Mouse (Mus musculus) lung, postnatal 25 days (tissue): ENCODE results near the gene Fam50b.

Source experiments
- DNase-seq: peaks from one replicate; pipeline ENCODE4 v3.0.0; 2022; ENCODE audit warnings: low spot score

Fam50b gene

DNA sequence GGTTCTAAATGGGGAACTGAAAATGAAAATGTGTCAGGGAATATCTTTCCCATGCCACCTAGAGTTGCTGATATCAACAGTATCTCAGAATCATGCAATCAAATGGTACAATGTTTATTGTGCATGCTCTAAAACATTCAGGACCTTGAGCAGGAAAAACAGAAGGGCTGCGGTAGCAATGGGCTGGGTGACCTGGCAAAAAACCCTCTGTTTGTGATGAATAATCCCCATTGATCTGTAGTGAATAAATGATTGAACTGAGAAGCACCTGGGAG lies 4.0 kb downstream of the Fam50b start:
- DNase-seq: no peak

DNA sequence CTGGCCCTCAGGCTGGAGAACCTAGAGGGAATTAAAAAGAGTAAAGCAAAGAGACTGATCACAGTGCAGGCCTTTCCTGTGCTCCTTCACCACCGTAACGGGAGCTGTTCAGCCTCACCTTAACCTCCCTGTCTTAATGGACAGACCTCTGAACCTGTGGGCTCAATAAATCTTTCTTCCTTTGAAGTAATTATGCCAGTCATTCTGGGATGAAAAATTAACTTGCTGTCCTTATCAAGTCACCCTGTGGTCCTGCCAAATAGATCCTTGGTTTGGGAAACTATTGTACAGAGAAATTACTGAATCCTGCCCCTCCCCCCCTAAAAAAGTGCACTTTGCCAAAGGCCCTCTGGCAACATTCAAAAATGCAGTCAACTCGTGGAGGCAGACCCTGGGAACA lies 4.4 kb downstream of the Fam50b start:
- DNase-seq: no peak

DNA sequence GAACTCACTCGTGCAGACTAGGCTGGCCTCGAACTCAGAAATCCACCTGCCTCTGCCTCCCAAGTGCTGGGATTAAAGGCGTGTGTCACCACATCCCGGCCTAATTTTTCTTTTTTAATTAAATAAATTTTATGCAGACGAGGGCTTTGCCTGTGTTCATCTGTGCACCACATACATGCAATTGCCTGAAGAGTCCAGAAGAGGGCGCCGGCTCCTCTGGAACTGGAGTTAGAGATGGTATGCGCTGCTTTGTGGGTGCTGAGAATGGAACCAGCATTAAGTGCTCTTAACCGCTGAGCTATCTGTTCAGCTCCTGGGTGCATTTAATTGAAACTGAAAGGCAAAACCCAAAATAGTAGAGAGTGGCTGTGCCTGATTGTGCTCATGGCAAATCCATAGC lies 6.6 kb downstream of the Fam50b start:
- DNase-seq: no peak

DNA sequence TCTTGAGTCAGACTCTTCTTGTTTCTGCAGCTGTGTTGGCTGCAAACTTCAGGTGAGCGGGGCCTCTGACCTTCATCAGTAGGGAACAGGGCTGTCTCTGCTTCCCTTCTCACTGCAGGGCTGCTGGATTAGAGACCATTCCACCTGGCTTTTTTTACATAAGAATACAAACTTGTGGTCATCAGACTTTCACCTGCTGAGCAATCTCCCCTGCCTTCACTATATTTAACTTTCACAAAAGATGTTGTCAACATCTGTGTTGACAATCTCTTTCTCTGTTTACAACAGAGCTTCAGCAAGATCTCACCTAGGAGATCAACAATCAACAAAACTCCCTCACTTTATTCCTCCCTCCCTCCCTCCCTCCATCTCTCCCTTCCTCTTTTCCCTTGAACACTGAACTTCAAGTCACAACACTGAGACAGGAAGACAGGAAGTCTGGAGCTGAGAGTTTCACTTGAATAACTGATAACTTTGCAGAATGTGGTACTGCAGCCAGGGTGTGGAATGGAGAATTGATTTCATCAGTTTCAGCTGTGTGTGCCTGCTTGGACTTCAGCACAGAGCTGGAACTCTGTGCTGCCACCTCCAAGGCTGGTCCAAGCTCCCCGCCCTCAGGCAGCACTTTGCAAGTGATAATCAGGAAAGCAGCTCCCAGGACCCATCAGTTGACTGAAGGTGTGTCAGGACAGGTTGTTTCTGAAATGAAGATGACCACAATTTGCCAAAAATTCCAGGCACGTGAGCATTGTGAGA lies 7.3 kb downstream of the Fam50b start:
- no peak for DNase-seq

DNA sequence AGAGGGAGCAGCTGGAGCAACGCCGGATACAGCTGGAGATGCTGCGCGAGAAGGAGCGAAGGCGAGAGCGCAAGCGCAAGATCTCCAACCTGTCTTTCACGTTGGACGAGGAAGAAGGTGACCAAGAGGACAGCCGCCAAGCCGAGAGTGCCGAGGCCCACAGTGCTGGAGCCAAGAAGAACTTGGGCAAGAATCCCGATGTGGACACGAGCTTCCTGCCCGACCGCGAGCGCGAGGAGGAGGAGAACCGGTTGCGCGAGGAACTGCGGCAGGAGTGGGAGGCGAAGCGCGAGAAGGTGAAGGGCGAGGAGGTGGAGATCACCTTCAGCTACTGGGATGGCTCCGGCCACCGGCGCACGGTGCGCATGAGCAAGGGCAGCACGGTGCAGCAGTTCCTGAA lies 12.2 kb downstream of the Fam50b start:
- DNase-seq: no peak

DNA sequence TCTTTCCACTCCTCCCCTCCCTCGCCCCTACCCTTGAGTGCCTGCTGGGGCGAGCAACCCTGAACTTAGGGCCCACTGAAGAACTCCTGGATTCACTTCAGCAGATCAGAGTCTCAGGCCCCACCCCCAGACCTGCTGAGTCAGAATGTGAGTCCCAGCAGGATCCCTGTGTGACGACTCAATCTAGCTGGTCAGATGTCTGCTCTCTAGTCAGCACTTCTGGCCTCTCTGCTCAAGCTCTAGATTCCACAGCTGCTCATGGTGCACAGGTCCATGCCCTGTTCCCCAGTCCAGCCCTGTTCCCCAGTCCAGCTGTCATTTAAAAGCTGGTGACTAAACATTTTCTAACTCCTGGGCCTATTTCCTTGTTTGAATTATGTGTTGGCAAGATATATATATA lies 13.9 kb downstream of the Fam50b start:
- DNase-seq: no peak

DNA sequence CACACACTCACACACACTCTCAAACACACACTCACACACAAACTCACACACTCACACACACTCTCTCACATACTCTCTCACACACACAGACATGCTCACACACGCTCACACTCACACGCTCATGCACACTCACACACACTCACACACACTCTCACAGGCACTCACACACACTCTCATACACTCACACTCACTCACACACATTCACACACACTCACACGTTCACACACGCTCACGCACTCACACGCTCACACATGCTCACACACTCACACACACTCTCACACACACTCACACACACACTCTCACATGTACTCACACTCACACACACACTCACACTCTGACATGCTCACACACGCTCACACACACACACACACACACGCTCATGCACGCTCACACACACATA lies 24.6 kb downstream of the Fam50b start:
- no peak for DNase-seq

DNA sequence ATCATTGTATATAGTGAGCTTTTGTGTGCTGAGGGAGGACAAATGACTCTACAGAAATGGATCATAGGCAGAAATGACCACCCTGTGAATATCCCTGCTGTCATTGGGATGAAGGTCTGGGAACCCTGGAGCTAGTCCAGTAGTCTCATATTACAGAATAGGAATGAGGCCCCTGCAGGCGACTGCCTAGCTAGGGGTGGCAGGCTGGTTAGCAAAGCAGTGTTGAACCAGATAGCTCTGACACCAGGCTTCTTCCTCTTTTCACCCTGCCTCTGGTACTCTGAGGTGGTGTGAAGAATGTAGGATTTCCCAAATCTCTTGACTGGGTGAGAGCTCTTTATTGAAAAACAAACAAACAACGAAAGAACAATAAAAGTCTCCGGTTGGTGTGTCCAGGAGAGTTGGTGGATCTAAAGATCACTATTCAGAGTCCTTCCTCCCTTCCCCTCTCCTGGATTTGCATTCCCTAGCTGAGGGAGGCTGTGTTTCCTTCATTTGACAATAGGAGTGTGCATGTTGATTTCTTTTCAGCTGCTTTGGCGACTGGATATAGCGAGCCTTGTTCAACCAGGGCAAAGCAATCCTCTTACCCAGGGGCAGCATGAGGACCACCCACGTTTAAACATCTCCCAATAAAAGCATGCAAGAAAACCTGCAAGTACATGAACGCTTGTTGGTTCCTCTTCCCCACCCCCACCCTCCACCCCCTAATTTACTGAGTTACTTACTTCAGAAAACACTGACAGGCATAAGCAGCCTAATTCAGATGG lies 26.1 kb downstream of the Fam50b start:
- DNase-seq: no peak

DNA sequence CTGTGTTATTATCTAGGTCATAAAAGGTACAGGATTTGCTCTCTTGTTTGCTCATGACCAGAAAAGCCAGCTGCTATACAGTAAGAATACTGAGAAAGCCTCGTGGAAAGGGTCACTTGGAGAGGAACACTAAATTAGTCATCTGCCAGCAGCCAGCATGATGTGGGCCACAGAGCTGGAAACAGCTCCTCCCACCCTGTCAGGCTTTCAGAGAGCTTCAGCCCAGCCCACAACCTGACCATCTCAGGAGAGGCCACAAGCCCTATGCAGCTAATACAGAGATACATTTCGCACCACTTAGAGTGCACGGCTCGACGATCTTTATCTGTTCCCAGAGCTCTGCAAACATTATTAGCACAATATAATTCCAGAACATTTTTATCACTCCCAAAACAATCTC lies 27.5 kb downstream of the Fam50b start:
- DNase-seq: no peak

DNA sequence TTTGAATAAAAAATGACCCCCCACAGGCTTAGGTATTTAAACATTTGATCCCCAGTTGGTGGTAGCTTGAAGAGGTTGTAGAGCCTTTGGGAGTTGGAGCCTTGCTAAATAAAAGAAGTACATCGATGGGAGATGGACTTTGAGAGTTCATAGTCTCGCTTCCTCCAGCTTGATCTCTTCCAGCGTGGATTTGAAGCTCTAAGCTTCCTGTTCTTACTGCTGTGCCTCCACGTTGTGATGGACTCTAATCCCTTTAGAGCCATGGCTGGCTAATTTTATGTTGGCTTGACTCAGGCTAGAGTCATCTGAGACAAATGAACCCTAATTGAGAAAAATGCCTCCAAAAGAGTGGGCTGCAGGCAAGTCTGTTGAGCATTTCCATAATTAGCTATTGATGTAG lies 28.2 kb downstream of the Fam50b start:
- DNase-seq: no peak

DNA sequence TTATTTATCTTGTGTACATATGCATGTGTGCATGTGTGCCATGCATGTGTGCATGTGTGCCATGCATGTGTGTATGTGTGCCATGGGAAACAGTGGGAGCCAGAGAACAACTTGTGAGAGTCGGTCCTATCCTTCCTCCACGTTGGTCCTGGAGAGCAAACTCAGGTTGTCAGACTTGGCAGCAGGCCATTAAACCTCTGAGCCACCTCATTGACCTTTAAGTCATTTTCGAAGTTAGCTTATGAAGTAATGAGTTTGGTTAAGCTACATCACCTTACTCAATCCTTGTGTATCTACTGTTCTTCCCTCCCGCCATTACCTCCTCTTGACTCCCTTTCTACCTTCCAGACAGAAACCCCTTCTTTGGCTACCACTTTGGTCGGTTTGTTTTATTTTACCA lies 30.6 kb downstream of the Fam50b start:
- DNase-seq: no peak

DNA sequence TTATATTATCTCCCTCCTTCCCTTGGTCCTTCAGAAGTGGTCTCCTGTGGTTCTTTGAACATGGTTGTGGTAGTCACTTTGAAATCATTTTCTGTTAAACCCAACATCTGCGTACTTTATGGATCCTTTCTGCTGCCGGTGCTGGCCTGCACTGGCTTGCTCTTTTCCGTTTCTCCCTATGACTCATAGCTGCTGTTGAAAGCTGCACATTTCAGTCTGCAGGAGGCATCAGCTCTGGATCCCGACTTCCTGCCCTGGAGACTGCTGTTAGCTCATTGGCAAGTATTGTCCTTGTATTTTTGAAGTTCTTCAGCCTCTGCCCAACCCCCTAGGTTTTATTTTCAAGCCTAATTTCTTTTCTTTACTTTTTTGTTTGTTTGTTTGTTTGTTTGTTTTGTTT lies 31.9 kb downstream of the Fam50b start:
- peak; percentile 14 for DNase-seq

DNA sequence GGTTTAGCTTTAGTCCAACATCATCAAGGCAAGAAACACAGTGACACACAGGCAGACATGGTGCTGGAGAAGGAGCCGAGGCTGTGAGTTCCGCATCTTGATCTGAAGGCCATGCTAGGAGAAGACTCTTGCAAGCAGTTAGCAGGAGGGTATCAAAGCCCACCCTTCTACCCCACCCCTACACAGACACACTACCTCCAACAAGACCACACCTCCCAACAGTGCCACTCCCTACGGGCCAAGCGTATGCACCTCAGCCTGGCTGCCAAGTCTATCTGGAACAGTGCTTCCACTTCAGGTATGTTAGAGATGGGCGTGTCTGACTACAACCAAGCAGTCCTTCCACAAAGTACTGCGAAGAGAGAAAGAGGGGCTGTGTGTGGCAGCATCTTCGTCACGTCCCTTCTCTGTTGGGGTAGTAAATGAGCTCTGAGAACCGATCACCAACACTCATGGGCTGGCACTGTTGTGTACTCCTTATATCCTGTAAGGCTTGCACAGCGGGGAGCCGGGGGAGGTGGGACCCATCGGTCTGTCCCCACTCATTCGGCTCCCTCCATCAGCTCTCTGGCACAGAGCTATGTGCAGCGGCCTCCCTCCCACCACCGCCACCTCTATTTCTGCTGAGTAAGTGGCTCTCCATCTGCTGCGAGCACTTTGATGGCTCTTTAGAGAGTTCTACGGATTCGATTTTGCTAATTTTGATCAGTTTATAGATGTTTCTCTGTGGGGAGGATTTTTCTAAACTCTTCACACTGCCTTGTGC lies 33.1 kb downstream of the Fam50b start:
- no peak for DNase-seq

DNA sequence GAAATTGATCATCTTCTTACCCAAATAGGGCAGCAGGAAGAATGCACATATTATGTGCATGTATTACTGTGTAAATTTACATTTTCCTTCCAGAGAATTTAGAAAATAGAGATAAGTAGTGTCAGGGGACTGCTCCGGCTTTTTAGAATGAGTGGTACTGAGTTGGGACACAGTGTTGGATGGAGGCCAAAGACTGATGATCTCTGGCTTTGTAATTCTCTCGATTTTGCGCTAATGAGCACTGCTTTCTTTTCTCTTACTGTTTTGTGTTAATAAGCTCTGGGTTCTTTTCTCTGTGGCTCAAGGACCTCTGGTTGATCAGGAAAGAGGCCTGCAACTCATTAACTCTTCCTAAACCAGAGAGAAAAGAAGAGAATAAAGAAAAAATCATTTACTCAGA lies 42.1 kb downstream of the Fam50b start:
- DNase-seq: no peak

DNA sequence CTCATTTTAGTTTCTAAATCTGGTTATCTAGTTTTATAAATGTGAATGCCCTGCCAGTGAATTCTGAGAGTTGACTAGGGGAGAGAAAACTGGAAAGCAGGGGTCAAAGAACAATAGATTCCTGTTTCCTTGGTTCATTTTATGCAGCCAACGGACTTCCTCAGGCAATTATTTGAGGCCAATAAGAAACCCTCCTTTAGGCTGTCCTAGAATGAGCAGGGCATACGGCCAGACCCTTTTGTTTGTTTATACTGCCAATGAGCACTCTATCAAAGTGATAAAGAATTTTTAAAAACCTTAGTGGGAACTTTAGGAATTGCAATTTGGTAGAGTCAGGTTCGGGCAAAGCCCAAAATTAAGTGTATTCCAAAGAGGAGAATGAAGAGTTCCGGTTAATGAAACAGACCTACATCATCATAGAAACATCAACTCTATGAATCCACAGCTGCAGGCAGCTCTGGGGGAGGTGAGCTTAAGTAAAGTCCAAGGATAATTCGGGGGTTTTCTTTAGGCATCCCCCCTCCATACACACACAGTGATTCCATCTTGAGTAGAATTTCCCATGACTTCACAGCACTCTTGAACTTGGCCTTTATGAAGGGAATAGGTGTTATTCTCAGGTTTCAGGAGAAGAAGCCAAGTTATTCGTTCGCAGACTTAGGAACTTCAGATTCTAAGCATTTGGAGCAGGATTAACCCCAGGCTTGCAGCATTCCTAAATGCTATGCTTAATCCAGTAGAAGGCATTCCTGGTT lies 46.4 kb downstream of the Fam50b start:
- peak; percentile 49 for DNase-seq

DNA sequence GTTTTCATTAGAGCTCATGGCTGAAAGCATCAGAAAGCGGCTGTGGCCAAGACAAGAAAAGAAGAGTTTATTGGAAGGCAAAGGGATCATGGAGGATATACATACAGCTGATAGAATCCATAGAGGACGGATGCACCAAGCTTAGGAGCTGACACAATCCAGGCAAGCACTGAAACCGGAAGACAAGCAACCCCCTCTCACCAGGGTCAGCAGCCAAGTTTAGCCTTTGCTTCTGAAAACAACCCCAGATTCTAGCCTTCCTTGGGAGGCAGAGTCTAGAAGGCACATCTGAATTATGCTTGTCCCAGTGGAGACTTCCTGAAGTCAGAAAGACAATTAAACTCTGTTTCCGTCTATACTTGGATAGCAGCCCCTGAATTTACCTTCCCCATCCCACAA lies 47.0 kb downstream of the Fam50b start:
- no peak for DNase-seq

DNA sequence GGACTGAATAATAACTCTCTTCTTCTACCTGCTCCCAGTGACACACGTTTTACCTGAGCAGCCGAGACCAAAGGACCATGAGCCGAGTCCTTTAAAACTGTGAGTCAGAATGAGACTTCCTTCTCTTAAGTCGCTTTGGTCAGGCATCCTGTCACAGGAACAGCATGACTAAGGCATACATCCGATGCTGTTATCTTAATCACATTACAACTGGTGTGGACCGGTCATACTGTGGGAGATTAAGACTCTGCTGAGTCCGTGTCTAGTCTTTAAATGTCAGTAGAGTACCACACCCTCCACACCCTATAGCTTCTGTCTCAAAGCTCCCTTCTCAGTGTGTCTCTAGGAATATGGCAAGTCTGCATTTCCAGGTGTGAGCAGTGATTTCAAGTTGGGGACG lies 50.2 kb downstream of the Fam50b start:
- DNase-seq: no peak

DNA sequence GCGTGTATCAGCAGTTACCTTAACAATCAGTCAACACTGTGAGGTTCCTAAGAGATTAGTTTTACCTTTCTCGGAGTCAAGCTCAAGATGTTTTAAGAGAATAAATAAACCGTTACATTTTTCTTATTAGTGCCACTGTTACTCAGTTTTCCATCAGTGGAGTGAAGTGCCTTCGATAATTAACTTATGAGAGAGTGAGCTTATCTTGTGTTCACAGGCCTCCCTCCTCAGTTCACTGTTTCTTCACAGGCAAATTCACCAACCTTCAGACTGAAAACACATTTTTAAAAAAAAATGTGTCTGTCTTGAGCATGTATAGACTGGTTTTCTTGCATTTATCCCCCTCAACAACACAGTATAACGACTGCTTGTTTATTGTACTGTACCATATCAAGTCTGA lies 52.0 kb downstream of the Fam50b start:
- DNase-seq: no peak

DNA sequence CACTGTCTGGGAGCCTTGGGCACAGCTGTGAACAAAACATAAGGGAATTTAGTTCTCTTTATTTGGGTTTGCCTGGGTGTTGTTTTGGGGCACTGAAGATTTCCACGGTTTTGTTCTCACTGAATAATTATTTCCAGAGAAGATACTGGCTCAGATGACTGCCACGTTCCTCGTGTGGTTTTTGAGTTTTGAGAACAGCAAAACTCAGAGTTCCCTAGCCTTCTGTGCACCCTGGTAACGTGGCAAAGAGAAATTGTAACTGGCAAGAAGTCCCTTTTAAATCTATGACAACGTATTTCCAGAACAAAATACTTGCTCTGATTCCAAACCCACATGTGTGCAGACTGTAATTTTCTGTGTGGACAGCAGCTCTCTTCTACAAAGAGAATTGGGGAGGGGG lies 52.9 kb downstream of the Fam50b start:
- no peak for DNase-seq

DNA sequence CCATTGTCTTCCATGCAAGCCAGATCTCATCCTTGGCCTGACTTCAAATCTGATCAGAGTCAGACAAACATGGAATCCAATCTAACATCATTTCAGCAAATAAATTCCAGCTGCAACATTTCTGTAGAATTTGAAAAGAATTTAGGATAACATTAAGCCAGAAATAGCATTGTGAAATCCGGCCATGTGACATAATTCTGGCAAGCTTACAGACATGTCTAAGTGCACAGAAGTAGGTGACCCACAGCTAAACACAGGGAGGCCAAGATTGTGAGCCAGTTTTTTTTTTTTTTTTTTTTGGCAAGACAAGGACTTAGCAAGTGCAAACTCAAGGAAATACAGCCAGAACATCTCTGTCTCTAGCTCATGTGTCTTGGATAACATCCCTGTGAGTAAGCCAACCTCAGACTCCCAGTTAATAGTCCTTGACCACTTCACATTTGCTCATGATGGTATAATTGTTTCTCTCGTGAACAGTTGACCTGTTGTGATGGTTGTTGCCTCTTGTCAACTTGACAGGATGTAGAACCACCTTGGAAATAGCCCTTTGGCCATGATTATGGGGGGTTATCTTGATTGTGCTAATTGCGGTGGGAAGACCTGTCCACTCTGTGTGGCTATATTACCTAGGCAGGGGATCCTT lies 54.6 kb downstream of the Fam50b start:
- peak; percentile 65 for DNase-seq

DNA sequence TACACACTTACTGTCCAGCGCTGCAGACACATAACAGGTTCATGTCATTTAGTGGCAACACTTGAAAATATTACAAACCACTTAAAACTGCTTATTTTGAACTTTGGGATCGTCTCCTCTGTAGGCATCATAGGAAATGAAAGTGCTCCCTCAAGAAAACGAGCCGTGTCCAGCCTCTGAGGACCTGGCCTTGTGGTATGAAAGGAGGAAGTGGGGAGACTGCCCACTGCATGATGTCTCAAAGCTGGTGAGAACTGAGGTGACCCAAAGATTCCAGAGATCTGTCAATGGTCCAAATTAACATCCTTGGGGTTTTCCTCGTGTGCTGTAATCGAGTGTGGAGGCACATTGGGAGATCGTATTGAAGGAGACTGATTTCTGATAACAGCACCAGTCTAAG lies 58.4 kb downstream of the Fam50b start:
- no peak for DNase-seq

DNA sequence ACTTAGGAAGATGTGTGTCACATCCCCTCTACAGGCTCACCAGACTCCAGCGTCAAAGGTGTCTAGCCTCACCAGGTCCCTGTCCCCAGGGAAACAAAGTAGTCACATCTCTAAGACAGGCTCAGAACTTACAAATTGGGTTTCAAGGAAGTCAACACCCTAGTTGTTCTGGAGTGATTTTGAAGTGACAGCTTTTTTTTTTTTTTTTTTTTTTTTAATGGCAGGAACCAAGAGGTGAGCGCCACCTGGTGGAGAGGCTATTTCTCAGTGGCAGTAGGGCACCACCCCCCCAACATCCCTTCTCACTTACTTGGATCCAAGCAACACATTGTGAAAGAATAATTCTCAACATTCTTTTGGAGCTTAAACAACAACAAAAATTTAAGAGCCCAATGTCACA lies 59.2 kb downstream of the Fam50b start:
- DNase-seq: peak; percentile 69
